Mouse (Mus musculus) midbrain, embryonic 13.5 days (tissue): ENCODE measurements around the gene Chp1. TPM values are rescaled to one million over a fixed set of nuclear protein-coding genes. Genes with fewer than 3 reads are reported as not detected.
"Not testable (repeated sequence)": the region's sequence is repeated elsewhere in the genome, so short reads cannot be mapped to it uniquely, and the experiment has no call there.

Source experiments
- ATAC-seq: fragments of 200-750 bp; cut with Nextera tagmentation; 2 replicates; pipeline ENCODE4 v1.8.0; 2017; ENCODE audit warnings: mild to moderate bottlenecking, moderate TSS enrichment, moderate library complexity
- H3K27ac ChIP-seq: fragments of 300-500 bp; sonication (generic); 2 replicates; pipeline ENCODE4 v1.5.1; 2015; ENCODE audit warnings: inconsistent platforms, mild to moderate bottlenecking, moderate library complexity
- H3K27me3 ChIP-seq: fragments of 300-500 bp; sonication (generic); 2 replicates; pipeline ENCODE4 v1.6.1; 2015; ENCODE audit warnings: mild to moderate bottlenecking, inconsistent platforms
- H3K36me3 ChIP-seq: fragments of 300-500 bp; sonication (generic); 2 replicates; pipeline ENCODE4 v1.6.1; 2015; ENCODE audit warnings: mild to moderate bottlenecking, inconsistent platforms
- H3K4me1 ChIP-seq: fragments of 300-500 bp; sonication (generic); replicated peaks from 2 replicates; pipeline ENCODE4 v1.6.1; 2015; ENCODE audit warnings: inconsistent platforms
- H3K4me2 ChIP-seq: fragments of 300-500 bp; sonication (generic); replicated peaks from 2 replicates; pipeline ENCODE4 v1.6.1; 2015; ENCODE audit warnings: moderate library complexity, mild to moderate bottlenecking, inconsistent platforms
- H3K4me3 ChIP-seq: fragments of 300-500 bp; sonication (generic); replicated peaks from 2 replicates; pipeline ENCODE4 v1.5.1; 2015; ENCODE audit warnings: mild to moderate bottlenecking, inconsistent platforms
- H3K9ac ChIP-seq: fragments of 300-500 bp; sonication (generic); replicated peaks from 2 replicates; pipeline ENCODE4 v1.6.1; 2015; ENCODE audit warnings: mild to moderate bottlenecking, inconsistent platforms
- H3K9me3 ChIP-seq: fragments of 300-500 bp; sonication (generic); 2 replicates; pipeline ENCODE4 v1.6.1; 2016; ENCODE audit warnings: mild to moderate bottlenecking, inconsistent platforms
- WGBS: fragments of 180-500 bp; shearing (Covaris S2); methylation state at CpG from one replicate; pipeline ENCODE4 v1.1.7; 2015; 5-methylcytosine and 5-hydroxymethylcytosine counted together
- polyA plus RNA-seq: library from polyadenylated mRNA; unstranded; fragments of >200 nt; fragmentation: Nextera tagmentation; extraction: Ambion mirVana; gene quantifications from 2 replicates; pipeline ENCODE4 v1.2.1, GENCODE M21; 2015

The Chp1 gene
- polyA plus RNA-seq, 1 experiment from 2014 or later = 61.2 TPM

- Histone ChIP-seq H3K9me3 (no peaks in the 10 kb centered on the region), H3K4me3 (no peak overlapping the region), H3K9ac (no peak overlapping the region), H3K36me3 (peaks cover 52% of the 10 kb centered on the region), H3K27ac (no peak overlapping the region), H3K27me3 (no peaks in the 10 kb centered on the region), H3K4me2 (no peak overlapping the region), H3K4me1 (peaks cover 25% of the 10 kb centered on the region)
- ATAC-seq = no peak
- 92% methylated on average over 1 of the region's 1 CpGs for WGBS
Measured at GRCm38 (mm10) chr2:119602488-119602887, 55.0 kb downstream of the Chp1 start.

- Histone ChIP-seq H3K36me3 (peaks cover 53% of the 10 kb centered on the region), H3K27me3 (no peaks in the 10 kb centered on the region), H3K9ac (no peak overlapping the region), H3K9me3 (no peaks in the 10 kb centered on the region), H3K27ac (no peak overlapping the region), H3K4me1 (peaks cover 20% of the 10 kb centered on the region), H3K4me3 (no peak overlapping the region), H3K4me2 (no peak overlapping the region)
- 89% methylated on average over 2 of the region's 2 CpGs for WGBS
- no peak for ATAC-seq
Measured at GRCm38 (mm10) chr2:119603909-119604308, 56.4 kb downstream of the Chp1 start.

- ATAC-seq = no peak
- H3K27ac ChIP-seq = no peak overlapping the region
- H3K9me3 ChIP-seq = no peaks in the 10 kb centered on the region
- H3K4me1 ChIP-seq = peaks cover 16% of the 10 kb centered on the region
- H3K36me3 ChIP-seq = peaks cover 51% of the 10 kb centered on the region
- no peak overlapping the region for H3K9ac ChIP-seq
- H3K27me3 ChIP-seq = no peaks in the 10 kb centered on the region
- no peak overlapping the region for H3K4me3 ChIP-seq
- 93% methylated on average over 6 of the region's 6 CpGs for WGBS
- no peak overlapping the region for H3K4me2 ChIP-seq
Measured at GRCm38 (mm10) chr2:119605361-119605973, 58.0 kb downstream of the Chp1 start.

GRCm38 (mm10) chr2:119607023-119607422, 59.5 kb downstream of the Chp1 start:
- H3K4me2 ChIP-seq = no peak overlapping the region
- peaks cover 8% of the 10 kb centered on the region; the same call in 1 of the 2 replicates for H3K4me1 ChIP-seq
- H3K27ac ChIP-seq = no peak overlapping the region
- peaks cover 51% of the 10 kb centered on the region for H3K36me3 ChIP-seq
- H3K9ac ChIP-seq = no peak overlapping the region
- ATAC-seq = no peak
- no peaks in the 10 kb centered on the region for H3K27me3 ChIP-seq
- no peaks in the 10 kb centered on the region for H3K9me3 ChIP-seq
- no peak overlapping the region for H3K4me3 ChIP-seq
- WGBS = 98% methylated on average over 4 of the region's 4 CpGs

- no peak overlapping the region for H3K27ac ChIP-seq
- 0% methylated on average over 13 of the region's 13 CpGs for WGBS
- no peak for ATAC-seq
- H3K27me3 ChIP-seq = no peaks in the 10 kb centered on the region
- H3K9me3 ChIP-seq = no peaks in the 10 kb centered on the region
- peak overlapping the region; percentile 73 for H3K4me3 ChIP-seq
- H3K4me2 ChIP-seq = peak overlapping the region; percentile 97
- H3K36me3 ChIP-seq = no peaks in the 10 kb centered on the region
- H3K9ac ChIP-seq = peak overlapping the region; percentile 66
- peaks cover 38% of the 10 kb centered on the region for H3K4me1 ChIP-seq
Measured at GRCm38 (mm10) chr2:119617841-119618198, 70.3 kb downstream of the Chp1 start.

GRCm38 (mm10) chr2:119618199-119618982, 70.9 kb downstream of the Chp1 start, which contains the start of the genes Nusap1 and Oip5:
Nusap1 (plus strand) TSS chr2:119618298.
Oip5 (minus strand) TSS chr2:119618469.
- no peaks in the 10 kb centered on the region for H3K9me3 ChIP-seq
- no peaks in the 10 kb centered on the region for H3K27me3 ChIP-seq
- H3K4me2 ChIP-seq = peak within 1 kb of the TSS; percentile 97
- peaks cover 38% of the 10 kb centered on the region for H3K4me1 ChIP-seq
- peak; percentile 100 for ATAC-seq
- 0 out of 2 replicates have a peak within 1 kb of the TSS, but pooled peaks have one; percentile 9 for H3K27ac ChIP-seq
- whole genome bisulfite sequencing = under 1% methylated on average over 55 of the region's 55 CpGs
- H3K4me3 ChIP-seq = peak within 1 kb of the TSS; percentile 73
- H3K36me3 ChIP-seq = no peaks in the 10 kb centered on the region
- H3K9ac ChIP-seq = peak within 1 kb of the TSS; percentile 66

GRCm38 (mm10) chr2:119619002-119619401, 71.5 kb downstream of the Chp1 start:
- H3K27me3 ChIP-seq, H3K9me3 ChIP-seq, H3K27ac ChIP-seq, H3K36me3 ChIP-seq, ATAC-seq: not testable (repeated sequence)
- Histone ChIP-seq H3K4me1 (peaks cover 38% of the 10 kb centered on the region), H3K4me3 (peak overlapping the region; percentile 73), H3K4me2 (peak overlapping the region; percentile 80), H3K9ac (peak overlapping the region; percentile 40)
- WGBS = 13% methylated on average over 6 of the region's 6 CpGs

GRCm38 (mm10) chr2:119621302-119621701, 73.8 kb downstream of the Chp1 start:
- peaks cover 7% of the 10 kb centered on the region; the same call in 1 of the 2 replicates for H3K36me3 ChIP-seq
- no peak overlapping the region for H3K9ac ChIP-seq
- no peak for ATAC-seq
- H3K9me3 ChIP-seq = no peaks in the 10 kb centered on the region
- H3K4me2 ChIP-seq = peak overlapping the region; percentile 15; the same call in 1 of the 2 replicates
- peaks cover 38% of the 10 kb centered on the region for H3K4me1 ChIP-seq
- H3K27me3 ChIP-seq = no peaks in the 10 kb centered on the region
- H3K27ac ChIP-seq = no peak overlapping the region
- H3K4me3 ChIP-seq = no peak overlapping the region
- 98% methylated on average over 2 of the region's 2 CpGs for WGBS

Other genes with a start within 250 kb of the Chp1 start
- gene Dll4, start 221.9 kb upstream of the Chp1 start, polyA plus RNA-seq = 5.4 and 5.9 TPM in 2 replicates
- gene Chac1, start 196.5 kb upstream of the Chp1 start, polyA plus RNA-seq = 4.0 and 4.3 TPM in 2 replicates
- 3.7 and 4.2 TPM in 2 replicates for gene Ino80, start 70.0 kb upstream of the Chp1 start, polyA plus RNA-seq
- 0.42 and 0.44 TPM in 2 replicates for gene Exd1, start 70 bp upstream of the Chp1 start, polyA plus RNA-seq
- gene Nusap1, start 70.6 kb downstream of the Chp1 start, polyA plus RNA-seq = 35.7 and 36.4 TPM in 2 replicates
- gene Oip5, start 70.8 kb downstream of the Chp1 start, polyA plus RNA-seq = 12.6 and 13.5 TPM in 2 replicates
- 40.8 and 41.2 TPM in 2 replicates for gene Ndufaf1, start 115.1 kb downstream of the Chp1 start, polyA plus RNA-seq
- 64.4 and 69.8 TPM in 2 replicates for gene Rtf1, start 127.4 kb downstream of the Chp1 start, polyA plus RNA-seq
- 0.52 TPM in 1 of 2 replicates, not detected in the other for gene Itpka, start 194.6 kb downstream of the Chp1 start, polyA plus RNA-seq
- 0.55 and 0.65 TPM in 2 replicates for gene Ltk, start 212.7 kb downstream of the Chp1 start, polyA plus RNA-seq
- gene Rpap1, start 239.8 kb downstream of the Chp1 start, polyA plus RNA-seq = 25.1 and 26.8 TPM in 2 replicates